Mouse (Mus musculus) spleen, adult 2 months (tissue): ENCODE measurements around the gene Cluap1. TPM values are rescaled to one million over a fixed set of nuclear protein-coding genes. Genes with fewer than 3 reads are reported as not detected.

Experiments used
- DNase-seq, 2 experiments: peaks; one replicate each; pipeline versions ENCODE4 v3.0.0 to v3.0.0-alpha.2; 2012 to 2021; ENCODE audit warnings: low spot score in 2 of 2, low read depth in 1 of 2
- H3K27ac ChIP-seq: fragments of 200-500 bp; 2 replicates; pipeline ENCODE4 v1.5.1; 2012; ENCODE audit warnings: low read length, inconsistent platforms; ENCODE audit not compliant: insufficient read depth
- H3K27me3 ChIP-seq: fragments of 200-500 bp; 2 replicates; pipeline ENCODE4 v1.6.1; 2012; ENCODE audit warnings: mild to moderate bottlenecking, moderate library complexity, low read length, inconsistent platforms; ENCODE audit not compliant: control insufficient read depth, insufficient read depth
- H3K36me3 ChIP-seq: fragments of 200-500 bp; 2 replicates; pipeline ENCODE4 v1.6.1; 2012; ENCODE audit warnings: mild to moderate bottlenecking, low read length, inconsistent platforms; ENCODE audit not compliant: control insufficient read depth, insufficient read depth
- H3K4me1 ChIP-seq: fragments of 200-500 bp; 2 replicates; pipeline ENCODE4 v1.6.1; 2011; ENCODE audit warnings: inconsistent platforms; ENCODE audit not compliant: control insufficient read depth, insufficient read depth, insufficient read length
- H3K4me3 ChIP-seq: fragments of 200-500 bp; 2 replicates; pipeline ENCODE4 v1.5.1; 2011; ENCODE audit warnings: mild to moderate bottlenecking, inconsistent platforms; ENCODE audit not compliant: insufficient read depth, insufficient read length; ENCODE audit errors: extremely low read depth
- CTCF ChIP-seq: fragments of 200-500 bp; IDR thresholded peaks from 2 replicates; pipeline ENCODE4 v1.5.1; 2011; ENCODE audit warnings: mild to moderate bottlenecking, inconsistent platforms; ENCODE audit not compliant: insufficient read depth, insufficient read length, insufficient replicate concordance; ENCODE audit errors: extremely low read depth
- POLR2A ChIP-seq: fragments of 200-500 bp; IDR thresholded peaks from 2 replicates; pipeline ENCODE4 v1.6.1; 2011; ENCODE audit warnings: low read depth, low read length, inconsistent platforms
- WGBS: fragments of 180-500 bp; shearing (Covaris S2); methylation state at CpG from one replicate; pipeline ENCODE4 v1.1.7; 2018; 5-methylcytosine and 5-hydroxymethylcytosine counted together
- polyA plus RNA-seq: library from polyadenylated mRNA; depleted of rRNA; stranded (reverse); fragments of >200 nt; gene quantifications from 2 replicates; pipeline ENCODE4 v1.2.3, GENCODE M21; 2012; rRNA removed

Cluap1 gene
- polyA plus RNA-seq, result 9.4 and 9.5 TPM in 2 replicates

- Histone ChIP-seq H3K27ac (peak within 1 kb of the TSS; percentile 68), H3K27me3 (no peaks in the 10 kb centered on the region), H3K4me3 (peak within 1 kb of the TSS; percentile 71), H3K4me1 (no peaks in the 10 kb centered on the region), H3K36me3 (peaks cover 16% of the 10 kb centered on the region)
- TF ChIP-seq CTCF (peak; percentile 87), POLR2A (peak; percentile 33; the same call in 1 of the 2 replicates)
- under 1% methylated on average over 33 of the region's 33 CpGs for WGBS
- DNase-seq, result peak; percentile 82 to 88
Measured at GRCm38 (mm10) chr16:3908537-3909111, at the start of gene Cluap1, which contains the start of gene 1700037C18Rik. TSS of gene Cluap1 (plus strand) at chr16:3908801. TSS of gene 1700037C18Rik (minus strand) at chr16:3908689.

GRCm38 (mm10) chr16:3859254-3859653 is 49.3 kb upstream of the Cluap1 start:
- Histone ChIP-seq H3K36me3 (peaks cover 3% of the 10 kb centered on the region), H3K27me3 (no peaks in the 10 kb centered on the region), H3K4me1 (no peaks in the 10 kb centered on the region; the same call in 1 of the 2 replicates), H3K27ac (no peak overlapping the region), H3K4me3 (no peak overlapping the region)
- no peak for DNase-seq
- WGBS, result 20% methylated on average over 4 of the region's 4 CpGs
- TF ChIP-seq CTCF (no peak), POLR2A (no peak)

- H3K36me3 ChIP-seq, result 0 out of 2 replicates have a peak, but pooled peaks cover 3% of the 10 kb centered on the region
- TF ChIP-seq CTCF, result no peak
Measured at GRCm38 (mm10) chr16:3871815-3872214, 36.8 kb upstream of the Cluap1 start.

GRCm38 (mm10) chr16:3872216-3873047 is 36.2 kb upstream of the Cluap1 start, which contains the start of gene Naa60:
TSS of gene Naa60 (plus strand) at chr16:3872375.
- Histone ChIP-seq H3K4me3 (peak within 1 kb of the TSS; percentile 76), H3K4me1 (peaks cover 11% of the 10 kb centered on the region; the same call in 1 of the 2 replicates), H3K36me3 (0 out of 2 replicates have a peak, but pooled peaks cover 3% of the 10 kb centered on the region), H3K27me3 (no peaks in the 10 kb centered on the region), H3K27ac (peak within 1 kb of the TSS; percentile 77)
- DNase-seq, result peak; percentile 52 to 87
- 6% methylated on average over 47 of the region's 47 CpGs for WGBS
- TF ChIP-seq POLR2A, result no peak; the same call in none of the 2 replicates
- no peak for TF ChIP-seq CTCF

More at GRCm38 (mm10) chr16:3871815-3872214, 36.8 kb upstream of the Cluap1 start:
- no peak for DNase-seq
- peaks cover 11% of the 10 kb centered on the region; the same call in 1 of the 2 replicates for H3K4me1 ChIP-seq
- 2% methylated on average over 16 of the region's 16 CpGs for WGBS
- peak overlapping the region; percentile 76 for H3K4me3 ChIP-seq
- peak overlapping the region; percentile 77 for H3K27ac ChIP-seq
- H3K27me3 ChIP-seq, result no peaks in the 10 kb centered on the region

GRCm38 (mm10) chr16:3876346-3876745 is 32.3 kb upstream of the Cluap1 start:
- WGBS, result 95% methylated on average over 4 of the region's 4 CpGs
- H3K27ac ChIP-seq, result no peak overlapping the region
- no peaks in the 10 kb centered on the region; the same call in 1 of the 2 replicates for H3K36me3 ChIP-seq
- no peak for DNase-seq
- TF ChIP-seq POLR2A (no peak), CTCF (no peak)
- no peak overlapping the region for H3K4me3 ChIP-seq
- peaks cover 8% of the 10 kb centered on the region; the same call in 1 of the 2 replicates for H3K4me1 ChIP-seq
- no peaks in the 10 kb centered on the region for H3K27me3 ChIP-seq

GRCm38 (mm10) chr16:3884201-3885064 is 24.2 kb upstream of the Cluap1 start, which contains the start of the genes Zfp597 and Gm20695:
TSS of gene Zfp597 (minus strand) at chr16:3884561.
TSS of gene Gm20695 (plus strand) at chr16:3884648.
- Histone ChIP-seq H3K27ac (peak within 1 kb of the TSS; percentile 92), H3K36me3 (no peaks in the 10 kb centered on the region), H3K4me3 (peak within 1 kb of the TSS; percentile 92), H3K4me1 (peaks cover 18% of the 10 kb centered on the region; the same call in 1 of the 2 replicates), H3K27me3 (no peaks in the 10 kb centered on the region)
- peak; percentile 77 to 94 for DNase-seq
- WGBS, result under 1% methylated on average over 88 of the region's 88 CpGs
- TF ChIP-seq CTCF (peak; percentile 28; the same call in 1 of the 2 replicates), POLR2A (peak; percentile 41)
